Mouse (Mus musculus): Measurements from ENCODE around the gene 6030458C11Rik. TPM values are rescaled to one million over a fixed set of nuclear protein-coding genes. Genes with fewer than 3 reads are reported as not detected.
A peak's percentile ranks its signal among the peaks of the same experiment; 100 is the strongest.

6030458C11Rik gene
- total and polyA plus RNA-seq, 2 experiments from 2014 or later = 9.5 to 16.1 TPM

DNA sequence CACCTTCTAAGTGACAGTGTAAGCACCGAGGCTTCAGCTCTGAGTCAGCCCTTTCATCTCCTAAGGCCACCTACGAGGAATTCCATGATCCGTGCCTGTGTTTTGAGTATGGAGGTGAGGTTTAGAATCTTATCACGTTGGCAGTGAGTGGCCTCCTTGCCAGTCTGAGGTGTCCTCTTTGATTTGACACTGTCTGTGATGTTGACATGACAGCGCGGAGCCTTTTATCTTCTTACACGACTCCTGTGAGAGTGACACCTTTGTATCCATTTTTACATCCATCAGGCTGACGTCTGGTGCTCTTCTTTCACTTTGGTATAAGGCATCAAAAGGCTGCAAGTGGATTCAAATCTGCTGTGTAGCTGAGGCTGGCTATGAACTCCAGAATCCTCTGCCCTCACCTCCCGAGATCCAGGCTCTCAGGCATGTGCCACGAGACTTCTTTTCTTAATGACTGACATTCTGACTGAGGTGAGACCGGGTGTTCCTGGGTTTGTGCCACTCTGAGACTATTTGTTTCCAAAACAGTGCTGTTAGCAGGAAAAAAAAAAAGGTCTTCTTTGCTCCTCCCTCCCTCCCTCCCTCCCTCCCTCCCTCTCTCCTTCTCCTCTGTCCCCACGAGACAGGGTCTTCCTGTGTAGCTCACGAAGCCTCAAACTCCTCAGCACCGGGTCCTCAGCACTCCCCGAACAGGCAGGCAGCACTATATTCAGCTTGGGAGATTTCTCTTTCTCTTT lies 23.9 kb downstream of the 6030458C11Rik start:
- no peak for DNase-seq (ENCODE audit: low spot score)

DNA sequence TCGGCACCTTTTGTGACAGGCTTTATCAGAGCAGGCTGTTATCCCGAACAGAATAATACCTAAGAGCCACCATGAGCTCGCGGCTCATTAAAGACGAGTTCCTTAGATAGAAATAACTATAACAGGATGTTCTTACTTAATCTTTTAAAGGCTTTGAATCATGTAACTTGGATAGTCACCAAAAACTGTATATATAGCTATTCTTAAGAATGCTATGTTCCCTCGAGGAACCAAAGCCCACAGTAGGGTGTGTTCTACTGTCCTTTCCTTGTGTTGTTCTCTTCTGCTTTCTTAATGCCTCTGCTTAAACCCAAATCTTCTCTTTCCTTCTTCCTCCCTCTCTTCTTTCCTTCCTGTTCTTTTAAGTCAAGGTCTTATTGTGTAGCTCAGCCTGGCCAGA lies 26.4 kb downstream of the 6030458C11Rik start:
- no peaks in the 10 kb centered on the region for H3K36me3 ChIP-seq (replicated peaks; ENCODE audit: control insufficient read depth, insufficient read depth, low read length)

More for the DNA sequence above, 23.9 kb downstream of the 6030458C11Rik start:
- no peaks in the 10 kb centered on the region for H3K36me3 ChIP-seq (replicated peaks; ENCODE audit: control insufficient read depth, insufficient read depth, low read length)
- WGBS = 24% methylated on average over 15 of the region's 15 CpGs
- no peaks in the 10 kb centered on the region for H3K27me3 ChIP-seq (ENCODE audit: control insufficient read depth, insufficient read depth, low read length)
- H3K9ac ChIP-seq (replicated peaks; ENCODE audit: low read depth, low read length) = no peak overlapping the region
- ATAC-seq (ENCODE audit: insufficient read depth, low read depth) = no peak
- H3K27ac ChIP-seq (ENCODE audit: low read depth) = no peak overlapping the region
- H3K4me1 ChIP-seq (ENCODE audit: control insufficient read depth, insufficient read depth) = 0 out of 2 replicates have a peak, but pooled peaks cover 5% of the 10 kb centered on the region
- no peak for TF ChIP-seq EP300 (IDR thresholded peaks at IDR 0.05; ENCODE audit: low read depth)
- no peak for TF ChIP-seq CTCF (IDR thresholded peaks at IDR 0.05; ENCODE audit: low read depth)
- H3K4me2 ChIP-seq (ENCODE audit: low read depth, low read length) = peak overlapping the region; percentile 30; the same call in 1 of the 2 replicates
- no peaks in the 10 kb centered on the region for H3K9me3 ChIP-seq (replicated peaks; ENCODE audit: control insufficient read depth, low read length)
- H3K4me3 ChIP-seq (ENCODE audit: low read depth, low read length) = no peak overlapping the region

DNA sequence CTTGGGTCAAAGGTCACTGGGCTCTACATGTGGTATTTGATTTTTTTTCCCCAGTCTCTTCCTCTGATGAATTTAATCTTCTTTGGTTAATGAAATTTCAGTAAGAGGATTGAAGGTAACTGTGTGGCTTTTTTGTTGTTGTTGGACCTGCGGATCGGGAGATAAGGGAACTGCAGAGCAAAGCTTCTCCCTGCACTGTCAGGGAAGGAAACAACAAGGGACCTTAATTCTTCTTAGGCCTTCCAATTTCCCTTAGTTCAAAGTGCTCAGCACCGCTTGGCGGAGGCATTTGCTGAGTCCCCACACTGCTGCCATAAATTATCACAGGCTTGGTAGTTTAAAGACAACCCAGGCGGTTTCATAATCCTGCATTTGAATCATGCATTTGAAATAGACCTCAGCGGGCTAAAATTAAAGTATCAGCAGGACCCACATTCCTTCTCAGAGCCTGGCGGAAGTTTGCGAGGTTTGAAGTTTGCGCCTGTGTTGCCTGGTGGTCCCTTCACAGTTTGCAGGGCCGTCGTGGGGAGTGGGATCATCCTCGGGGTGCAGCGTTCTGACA lies 28.5 kb downstream of the 6030458C11Rik start:
- no peak for TF ChIP-seq EP300 (IDR thresholded peaks at IDR 0.05; ENCODE audit: low read depth)
- TF ChIP-seq CTCF (IDR thresholded peaks at IDR 0.05; ENCODE audit: low read depth) = no peak
- H3K27ac ChIP-seq (ENCODE audit: low read depth) = no peak overlapping the region
- no peaks in the 10 kb centered on the region for H3K27me3 ChIP-seq (ENCODE audit: control insufficient read depth, insufficient read depth, low read length)
- DNase-seq (ENCODE audit: low spot score) = no peak
- H3K4me3 ChIP-seq (ENCODE audit: low read depth, low read length) = no peak overlapping the region
- no peak for ATAC-seq (ENCODE audit: insufficient read depth, low read depth)
- no peaks in the 10 kb centered on the region for H3K36me3 ChIP-seq (replicated peaks; ENCODE audit: control insufficient read depth, insufficient read depth, low read length)
- no peak overlapping the region for H3K4me2 ChIP-seq (ENCODE audit: low read depth, low read length)
- 54% methylated on average over 13 of the region's 13 CpGs for WGBS
- no peaks in the 10 kb centered on the region for H3K9me3 ChIP-seq (replicated peaks; ENCODE audit: control insufficient read depth, low read length)
- no peak overlapping the region for H3K9ac ChIP-seq (replicated peaks; ENCODE audit: low read depth, low read length)
- 0 out of 2 replicates have a peak, but pooled peaks cover 5% of the 10 kb centered on the region for H3K4me1 ChIP-seq (ENCODE audit: control insufficient read depth, insufficient read depth)

More for the DNA sequence above, 26.4 kb downstream of the 6030458C11Rik start:
- Histone ChIP-seq H3K9me3 (replicated peaks; ENCODE audit: control insufficient read depth, low read length) (no peaks in the 10 kb centered on the region), H3K27ac (ENCODE audit: low read depth) (no peak overlapping the region), H3K4me1 (ENCODE audit: control insufficient read depth, insufficient read depth) (0 out of 2 replicates have a peak, but pooled peaks cover 5% of the 10 kb centered on the region), H3K4me3 (ENCODE audit: low read depth, low read length) (no peak overlapping the region), H3K9ac (replicated peaks; ENCODE audit: low read depth, low read length) (no peak overlapping the region), H3K27me3 (ENCODE audit: control insufficient read depth, insufficient read depth, low read length) (no peaks in the 10 kb centered on the region), H3K4me2 (ENCODE audit: low read depth, low read length) (no peak overlapping the region)
- DNase-seq (ENCODE audit: low spot score) = no peak
- ATAC-seq (ENCODE audit: insufficient read depth, low read depth) = no peak
- 43% methylated on average over 6 of the region's 6 CpGs for WGBS
- TF ChIP-seq CTCF (IDR thresholded peaks at IDR 0.05; ENCODE audit: low read depth) = no peak
- no peak for TF ChIP-seq EP300 (IDR thresholded peaks at IDR 0.05; ENCODE audit: low read depth)

DNA sequence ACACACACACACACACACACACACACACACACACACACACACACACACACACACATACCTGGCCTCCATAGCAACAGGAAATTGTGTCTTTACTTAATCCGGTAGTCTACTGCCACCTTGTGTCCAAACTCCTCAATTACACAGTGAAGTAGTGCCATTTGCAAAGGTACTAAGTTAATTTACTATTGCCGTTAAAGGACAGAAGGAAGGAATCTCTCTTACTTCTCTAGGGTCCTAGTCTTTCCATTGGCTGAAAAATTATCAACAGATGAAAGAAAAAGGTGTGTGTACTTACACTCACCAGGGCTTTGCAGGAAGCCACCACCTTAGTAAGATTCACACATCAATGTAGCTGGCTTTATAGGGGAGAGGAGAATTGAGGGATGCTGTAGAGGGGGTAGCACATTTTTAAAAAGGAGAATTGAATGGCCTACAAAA lies 29.0 kb downstream of the 6030458C11Rik start:
- H3K4me2 ChIP-seq (ENCODE audit: low read depth, low read length) = no peak overlapping the region
- TF ChIP-seq EP300 (IDR thresholded peaks at IDR 0.05; ENCODE audit: low read depth) = no peak
- TF ChIP-seq CTCF (IDR thresholded peaks at IDR 0.05; ENCODE audit: low read depth) = peak; percentile 86
- 0% methylated on average over 2 of the region's 2 CpGs for WGBS
- H3K27ac ChIP-seq (ENCODE audit: low read depth) = no peak overlapping the region
- H3K4me1 ChIP-seq (ENCODE audit: control insufficient read depth, insufficient read depth) = 0 out of 2 replicates have a peak, but pooled peaks cover 2% of the 10 kb centered on the region
- no peak overlapping the region for H3K4me3 ChIP-seq (ENCODE audit: low read depth, low read length)
- no peak overlapping the region for H3K9ac ChIP-seq (replicated peaks; ENCODE audit: low read depth, low read length)
- H3K36me3 ChIP-seq (replicated peaks; ENCODE audit: control insufficient read depth, insufficient read depth, low read length) = no peaks in the 10 kb centered on the region
- ATAC-seq (ENCODE audit: insufficient read depth, low read depth) = peak; percentile 33; the same call in 1 of the 2 replicates
- DNase-seq (ENCODE audit: low spot score) = peak; percentile 79
- no peaks in the 10 kb centered on the region for H3K27me3 ChIP-seq (ENCODE audit: control insufficient read depth, insufficient read depth, low read length)
- H3K9me3 ChIP-seq (replicated peaks; ENCODE audit: control insufficient read depth, low read length) = no peaks in the 10 kb centered on the region

DNA sequence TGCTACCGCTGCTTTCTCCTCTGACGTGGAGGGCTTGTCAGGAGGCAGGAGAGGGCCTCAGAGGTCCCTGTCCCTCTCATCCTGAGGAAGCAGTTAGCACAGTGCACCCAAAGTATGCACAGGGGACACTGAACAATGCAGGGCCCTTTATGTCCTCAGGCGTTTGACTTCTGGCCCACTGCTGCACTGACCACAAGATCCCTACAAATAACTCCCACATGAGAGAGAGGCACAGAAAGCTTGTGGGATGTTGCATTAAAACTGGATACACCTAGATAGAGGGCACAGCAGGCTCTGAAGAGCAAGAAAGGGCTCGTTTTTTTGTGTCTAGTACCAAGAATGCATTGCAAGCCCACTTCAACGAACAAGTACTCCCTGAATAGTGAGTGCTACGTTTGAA lies 30.1 kb downstream of the 6030458C11Rik start:
- no peak for DNase-seq (ENCODE audit: low spot score)
- ATAC-seq (ENCODE audit: insufficient read depth, low read depth) = no peak
- no peaks in the 10 kb centered on the region for H3K9me3 ChIP-seq (replicated peaks; ENCODE audit: control insufficient read depth, low read length)
- no peaks in the 10 kb centered on the region for H3K36me3 ChIP-seq (replicated peaks; ENCODE audit: control insufficient read depth, insufficient read depth, low read length)
- no peak overlapping the region for H3K4me3 ChIP-seq (ENCODE audit: low read depth, low read length)
- H3K4me2 ChIP-seq (ENCODE audit: low read depth, low read length) = no peak overlapping the region
- H3K27ac ChIP-seq (ENCODE audit: low read depth) = no peak overlapping the region
- no peak overlapping the region for H3K9ac ChIP-seq (replicated peaks; ENCODE audit: low read depth, low read length)
- peaks cover 7% of the 10 kb centered on the region; the same call in 1 of the 2 replicates for H3K4me1 ChIP-seq (ENCODE audit: control insufficient read depth, insufficient read depth)
- H3K27me3 ChIP-seq (ENCODE audit: control insufficient read depth, insufficient read depth, low read length) = no peaks in the 10 kb centered on the region
- TF ChIP-seq CTCF (IDR thresholded peaks at IDR 0.05; ENCODE audit: low read depth) = no peak
- no peak for TF ChIP-seq EP300 (IDR thresholded peaks at IDR 0.05; ENCODE audit: low read depth)
- 74% methylated on average over 6 of the region's 6 CpGs for WGBS

All from heart, postnatal 0 days (tissue).